Mouse (Mus musculus) urinary bladder, postnatal 4 days (tissue): Measurements from ENCODE around the gene Plekha7.

Source experiments
- DNase-seq, 2 experiments: peaks; one replicate each; pipeline ENCODE4 v3.0.0; 2021 to 2022; ENCODE audit warnings: low spot score in 2 of 2

Plekha7 gene

DNA sequence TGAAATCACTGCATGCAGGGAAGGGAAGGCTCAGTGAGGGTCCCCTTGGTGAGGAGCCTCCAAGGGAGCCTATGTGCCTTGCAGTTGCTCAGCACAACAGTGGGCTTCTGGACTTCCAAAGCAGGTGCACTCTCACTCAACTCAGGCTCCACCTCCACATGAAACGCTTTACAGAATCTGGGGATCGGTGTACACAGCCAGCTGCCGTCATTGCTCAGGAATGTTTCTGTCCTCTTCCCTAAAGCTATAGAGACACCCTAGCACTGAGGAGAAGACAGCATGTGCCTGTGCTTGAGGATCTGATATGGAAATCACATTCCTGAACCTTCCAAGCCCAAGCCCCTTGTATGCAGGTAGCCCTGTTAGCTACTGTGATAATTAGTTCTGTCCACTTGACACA lies 120.7 kb downstream of the Plekha7 start:
- no peak for DNase-seq

GRCm38 (mm10) chr7:116186847-116187246 lies 121.3 kb downstream of the Plekha7 start:
- no peak for DNase-seq

GRCm38 (mm10) chr7:116186156-116186555 lies 122.0 kb downstream of the Plekha7 start:
- no peak for DNase-seq

- DNase-seq: no peak
Measured at GRCm38 (mm10) chr7:116184358-116185057, 123.7 kb downstream of the Plekha7 start.

GRCm38 (mm10) chr7:116182451-116182850 lies 125.7 kb downstream of the Plekha7 start:
- DNase-seq: no peak

DNA sequence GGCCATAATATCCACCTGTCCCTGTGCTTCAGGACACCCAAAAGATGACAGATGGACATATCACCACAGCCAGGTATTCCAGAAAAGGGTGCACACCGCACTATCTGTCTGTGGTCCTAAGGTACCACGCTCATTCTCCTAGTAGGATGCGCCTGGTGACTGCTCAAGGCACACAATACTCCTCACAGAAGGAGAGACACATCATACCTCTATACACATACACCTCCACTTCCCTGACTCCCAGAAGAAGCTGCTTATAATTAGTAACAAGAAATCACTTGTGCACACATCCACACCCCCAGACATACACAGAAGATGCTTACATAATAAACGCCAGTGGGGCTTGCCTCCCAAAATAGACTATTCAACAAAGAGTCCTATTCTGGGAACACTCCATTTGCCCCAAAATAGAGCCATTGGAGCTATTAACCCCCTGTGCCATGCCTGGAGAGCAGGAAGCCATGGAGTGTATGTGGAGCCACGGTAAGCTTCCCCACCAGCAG lies 126.7 kb downstream of the Plekha7 start:
- no peak for DNase-seq

DNA sequence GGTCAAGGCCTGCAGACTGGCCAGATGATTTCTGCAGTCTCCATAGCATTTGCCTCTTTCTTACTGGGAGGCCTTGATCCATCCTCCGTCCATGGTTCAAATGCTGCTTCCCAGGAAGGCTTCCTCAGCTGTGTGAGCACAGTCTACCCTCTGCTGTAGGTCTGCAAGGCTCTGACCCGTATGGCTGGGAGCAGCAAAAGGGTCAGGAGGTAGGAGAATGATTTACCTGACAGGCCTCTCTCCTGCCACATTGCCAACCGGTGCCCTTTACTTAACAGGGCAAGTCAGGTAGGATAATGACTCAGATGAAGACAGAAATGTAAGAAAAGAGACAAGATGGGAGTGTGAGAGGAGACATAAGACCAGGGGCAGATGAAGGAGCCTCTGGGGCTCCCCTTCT lies 129.3 kb downstream of the Plekha7 start:
- no peak for DNase-seq

DNA sequence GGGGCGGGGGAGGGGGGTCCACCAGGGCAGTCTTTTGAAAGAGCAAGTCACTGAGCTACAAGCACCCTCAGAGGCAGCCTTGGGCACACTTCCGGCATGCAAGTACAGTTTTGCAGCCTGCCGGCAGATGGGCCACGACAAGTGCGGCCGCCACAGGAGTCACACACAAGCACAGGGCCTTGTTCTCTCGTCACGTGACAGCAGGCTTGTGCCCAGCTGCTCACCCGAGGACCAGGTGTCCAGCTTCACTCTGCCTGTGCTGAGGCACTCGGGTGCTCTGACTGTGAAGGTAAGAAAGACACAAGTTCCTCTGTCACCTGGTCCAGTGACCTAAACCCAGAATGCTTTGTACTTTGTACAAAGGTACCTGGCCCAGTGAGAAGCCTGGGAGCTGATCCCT lies 135.4 kb downstream of the Plekha7 start:
- DNase-seq: no peak

DNA sequence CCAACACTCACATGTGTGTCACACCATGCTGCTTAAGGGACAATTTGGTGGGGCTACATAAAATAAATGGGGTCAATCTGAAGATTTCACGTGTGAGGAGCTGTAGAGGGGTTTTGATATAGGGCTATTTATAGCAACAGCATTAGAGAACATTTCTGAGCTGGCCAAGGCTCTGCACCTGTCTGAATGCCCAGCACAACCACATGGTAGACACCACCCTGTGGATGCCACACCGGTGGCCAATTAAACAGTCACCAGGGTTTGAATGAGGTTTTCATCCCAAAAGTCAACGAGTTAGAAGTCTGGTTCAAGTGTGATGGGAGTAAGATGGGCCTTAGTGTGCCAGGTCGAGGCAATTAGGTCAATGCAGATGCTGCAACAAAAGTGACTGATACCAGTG lies 138.8 kb downstream of the Plekha7 start:
- no peak for DNase-seq

GRCm38 (mm10) chr7:116168224-116168623 lies 140.0 kb downstream of the Plekha7 start:
- DNase-seq: no peak

DNA sequence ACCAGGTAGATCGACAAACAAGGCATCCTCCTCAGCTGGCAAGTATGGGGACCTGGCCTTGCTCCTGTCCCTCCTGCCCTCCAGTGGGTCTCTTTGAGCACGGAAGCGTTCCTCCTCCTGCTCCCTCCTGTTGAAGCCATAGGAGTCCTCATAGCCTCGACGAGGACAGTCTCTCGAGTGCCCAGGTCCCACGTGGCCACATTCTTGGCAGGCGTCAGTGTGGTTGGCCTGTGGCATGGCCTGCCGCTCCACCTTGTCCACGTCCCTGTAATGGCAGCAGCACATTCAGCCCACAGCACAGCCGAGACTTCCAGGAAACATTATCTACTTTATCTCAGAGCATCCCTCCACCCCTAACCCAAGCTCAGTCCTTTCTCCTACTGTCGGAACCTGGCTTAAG lies 143.9 kb downstream of the Plekha7 start:
- no peak for DNase-seq

GRCm38 (mm10) chr7:116161544-116161943 lies 146.6 kb downstream of the Plekha7 start:
- DNase-seq: no peak

DNA sequence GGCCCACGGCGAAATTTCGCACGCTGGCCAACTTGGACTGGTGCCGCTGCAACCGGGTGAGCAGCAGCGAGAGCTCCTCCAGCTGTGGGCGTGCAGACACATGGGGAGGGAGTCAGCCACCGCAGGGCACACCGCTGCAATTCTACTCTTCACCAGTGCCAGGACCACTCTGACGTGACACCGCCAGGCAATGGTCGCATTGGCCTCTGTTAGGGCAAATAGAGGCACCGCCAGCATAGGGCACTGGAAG lies 151.4 kb downstream of the Plekha7 start:
- no peak for DNase-seq

GRCm38 (mm10) chr7:116156072-116156893 lies 151.9 kb downstream of the Plekha7 start:
- no peak for DNase-seq

GRCm38 (mm10) chr7:116153781-116154368 lies 154.3 kb downstream of the Plekha7 start:
- DNase-seq: no peak

GRCm38 (mm10) chr7:116149568-116149967 lies 158.6 kb downstream of the Plekha7 start:
- no peak for DNase-seq

GRCm38 (mm10) chr7:116147114-116147513 lies 161.1 kb downstream of the Plekha7 start:
- DNase-seq: no peak

DNA sequence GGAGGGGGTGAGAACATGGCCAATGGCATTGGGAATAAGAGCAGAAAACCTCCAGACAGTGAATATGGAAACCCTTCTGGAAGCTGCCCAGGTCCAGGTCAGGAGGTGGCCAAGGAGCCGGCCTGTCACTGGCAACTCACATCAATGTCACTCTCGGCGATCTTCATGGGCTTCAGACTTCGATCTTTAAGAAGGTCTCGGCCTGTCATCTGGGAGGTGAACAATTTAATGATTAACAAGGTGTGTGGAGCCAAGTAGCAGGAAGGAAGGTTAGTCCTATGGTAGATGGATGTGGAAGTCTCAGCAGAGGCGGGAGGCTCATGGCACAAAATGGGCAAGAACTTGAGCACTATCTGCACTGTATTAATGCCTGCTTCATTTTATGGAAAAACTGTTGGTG lies 163.1 kb downstream of the Plekha7 start:
- no peak for DNase-seq

- no peak for DNase-seq
Measured at GRCm38 (mm10) chr7:116137671-116138070, 170.5 kb downstream of the Plekha7 start.

- no peak for DNase-seq
Measured at GRCm38 (mm10) chr7:116137149-116137548, 171.0 kb downstream of the Plekha7 start.

GRCm38 (mm10) chr7:116134413-116135292 lies 173.5 kb downstream of the Plekha7 start:
- DNase-seq: peak in 1 of 2 experiments; percentile 20

- DNase-seq: peak; percentile 52 to 83
Measured at GRCm38 (mm10) chr7:116132078-116132477, 176.1 kb downstream of the Plekha7 start.
